Comparison of ENCODE assay signal across 7 mouse cellular contexts in genomic region chr14:75833546-75834250, GRCm38 (mm10). TPM values are rescaled to one million over a fixed set of nuclear protein-coding genes. Genes with fewer than 3 reads are reported as not detected.
DNase-seq lines count a peak whose midpoint lies in the region; ATAC-seq and TF ChIP-seq lines count a peak whose summit lies in the region.

No protein-coding gene starts in this region.

- H3K36me3 ChIP-seq in MEL (ENCODE audit: control insufficient read depth in 1 of 2, insufficient read depth in 2 of 2, low read length in 2 of 2), result peaks cover 0 to 35% of the 10 kb centered on the region in 2 experiments; a peak in 2 of 4 replicates
- no peaks in the 10 kb centered on the region for H3K36me3 ChIP-seq in embryonic facial prominence, embryonic 10.5 days (replicated peaks)
- H3K36me3 ChIP-seq in hindbrain, embryonic 11.5 days (ENCODE audit: control insufficient read depth, insufficient read depth, low read length), result no peaks in the 10 kb centered on the region
- H3K36me3 ChIP-seq in limb, embryonic 12.5 days, result no peaks in the 10 kb centered on the region
- no peaks in the 10 kb centered on the region for H3K36me3 ChIP-seq in midbrain, embryonic 12.5 days

- intact Hi-C loops in left cerebral cortex, postnatal 10 days (cut with DNase I), result no loop called here

- TF ChIP-seq EP300 in MEL (IDR thresholded peaks at IDR 0.05; ENCODE audit: low read depth in 1 of 2, low read length in 2 of 2), result peak; percentile 35 to 39; a peak in 1 of 4 replicates

- no peaks in the 10 kb centered on the region for H3K9me3 ChIP-seq in MEL (replicated peaks; ENCODE audit: insufficient read depth, low read length)
- H3K9me3 ChIP-seq in embryonic facial prominence, embryonic 10.5 days, result no peaks in the 10 kb centered on the region
- no peaks in the 10 kb centered on the region for H3K9me3 ChIP-seq in hindbrain, embryonic 11.5 days (ENCODE audit: control insufficient read depth, low read length)
- no peaks in the 10 kb centered on the region for H3K9me3 ChIP-seq in limb, embryonic 12.5 days
- H3K9me3 ChIP-seq in midbrain, embryonic 12.5 days, result no peaks in the 10 kb centered on the region

- DNase-seq in MEL (ENCODE audit: low read depth, low spot score), result no peak
- DNase-seq in embryonic facial prominence, embryonic 10.5 days (ENCODE audit: low spot score), result peak; percentile 79
- peak; percentile 43 for DNase-seq in hindbrain, embryonic 11.5 days (ENCODE audit: low spot score)
- no peak for DNase-seq in right cerebral cortex, adult 18-20 months
- DNase-seq in left cerebral cortex, postnatal 10 days (ENCODE audit: extremely low spot score in 1 of 2, low spot score in 2 of 2), result no peak

- no peak for TF ChIP-seq CTCF in MEL (IDR thresholded peaks at IDR 0.05 in 2 of 3, conservative IDR thresholded peaks at IDR 0.05 in 1 of 3; ENCODE audit: control insufficient read depth in 1 of 3, insufficient read depth in 1 of 3, low read depth in 2 of 3, low read length in 3 of 3, poor library complexity in 1 of 3, severe bottlenecking in 1 of 3)

- TF ChIP-seq RAD21 in MEL (IDR thresholded peaks at IDR 0.05; ENCODE audit: low read depth, low read length), result no peak

- H3K4me2 ChIP-seq in hindbrain, embryonic 11.5 days (replicated peaks; ENCODE audit: low read depth, low read length), result peak overlapping the region; percentile 64
- H3K4me2 ChIP-seq in limb, embryonic 12.5 days, result peak overlapping the region; percentile 82
- peak overlapping the region; percentile 90 for H3K4me2 ChIP-seq in midbrain, embryonic 12.5 days (replicated peaks)

- 8% methylated on average over 12 of the region's 12 CpGs for WGBS in embryonic facial prominence, embryonic 10.5 days
- WGBS in hindbrain, embryonic 11.5 days, result 7% methylated on average over 12 of the region's 12 CpGs
- WGBS in limb, embryonic 12.5 days, result 6% methylated on average over 12 of the region's 12 CpGs
- WGBS in midbrain, embryonic 12.5 days, result 5% methylated on average over 12 of the region's 12 CpGs

- peaks cover 9 to 33% of the 10 kb centered on the region in 2 experiments for H3K4me1 ChIP-seq in MEL (ENCODE audit: control insufficient read depth in 1 of 2, insufficient read depth in 2 of 2, low read length in 2 of 2)
- peaks cover 40% of the 10 kb centered on the region for H3K4me1 ChIP-seq in embryonic facial prominence, embryonic 10.5 days
- no peaks in the 10 kb centered on the region; the same call in 1 of the 2 replicates for H3K4me1 ChIP-seq in hindbrain, embryonic 11.5 days (replicated peaks; ENCODE audit: control insufficient read depth, insufficient read depth, low read length)
- peaks cover 33% of the 10 kb centered on the region for H3K4me1 ChIP-seq in limb, embryonic 12.5 days (replicated peaks)
- H3K4me1 ChIP-seq in midbrain, embryonic 12.5 days, result peaks cover 23% of the 10 kb centered on the region

- peak overlapping the region; percentile 83 for H3K9ac ChIP-seq in MEL (ENCODE audit: control insufficient read depth, low read depth, low read length, poor library complexity, severe bottlenecking)
- H3K9ac ChIP-seq in hindbrain, embryonic 11.5 days (ENCODE audit: low read depth, low read length), result peak overlapping the region; percentile 34; the same call in 1 of the 2 replicates
- peak overlapping the region; percentile 69 for H3K9ac ChIP-seq in limb, embryonic 12.5 days (replicated peaks)
- peak overlapping the region; percentile 21; the same call in 1 of the 2 replicates for H3K9ac ChIP-seq in midbrain, embryonic 12.5 days (replicated peaks)

- no peaks in the 10 kb centered on the region; the same call in 1 of the 2 replicates for H3K79me2 ChIP-seq in MEL (ENCODE audit: control insufficient read depth, insufficient read depth, low read length, poor library complexity)

- peak overlapping the region; percentile 91 for H3K27ac ChIP-seq in MEL (ENCODE audit: control insufficient read depth, low read depth, low read length)
- peak overlapping the region; percentile 95 for H3K27ac ChIP-seq in embryonic facial prominence, embryonic 10.5 days (replicated peaks)
- H3K27ac ChIP-seq in hindbrain, embryonic 11.5 days (ENCODE audit: low read depth, low read length), result peak overlapping the region; percentile 80
- H3K27ac ChIP-seq in limb, embryonic 12.5 days, result peak overlapping the region; percentile 98
- H3K27ac ChIP-seq in midbrain, embryonic 12.5 days (replicated peaks), result peak overlapping the region; percentile 82

- TF ChIP-seq POLR2A in MEL (IDR thresholded peaks at IDR 0.05; ENCODE audit: control insufficient read depth in 1 of 2, insufficient read depth in 1 of 2, low read depth in 1 of 2, low read length in 2 of 2, poor library complexity in 1 of 2), result no peak

- peak; percentile 26; the same call in 1 of the 2 replicates for ATAC-seq in hindbrain, embryonic 11.5 days (ENCODE audit: low FRiP score)
- ATAC-seq in limb, embryonic 12.5 days (ENCODE audit: insufficient number of reproducible peaks, insufficient read depth, low FRiP score, low TSS enrichment, low read depth), result peak; percentile 52; the same call in 1 of the 2 replicates
- ATAC-seq in midbrain, embryonic 12.5 days (ENCODE audit: low FRiP score, low read depth), result peak; percentile 61

- H3K4me3 ChIP-seq in MEL (ENCODE audit: control insufficient read depth in 1 of 2, insufficient read depth in 1 of 2, low read depth in 2 of 2, low read length in 2 of 2), result peak overlapping the region; percentile 57 to 66
- peak overlapping the region; percentile 61 for H3K4me3 ChIP-seq in embryonic facial prominence, embryonic 10.5 days
- H3K4me3 ChIP-seq in hindbrain, embryonic 11.5 days (ENCODE audit: low read depth, low read length), result peak overlapping the region; percentile 43
- H3K4me3 ChIP-seq in limb, embryonic 12.5 days (replicated peaks), result peak overlapping the region; percentile 48
- peak overlapping the region; percentile 43 for H3K4me3 ChIP-seq in midbrain, embryonic 12.5 days

- H3K27me3 ChIP-seq in MEL (ENCODE audit: control insufficient read depth in 1 of 2, insufficient read depth in 2 of 2, low read length in 2 of 2), result no peaks in the 10 kb centered on the region
- H3K27me3 ChIP-seq in embryonic facial prominence, embryonic 10.5 days (replicated peaks; ENCODE audit: low read depth, poor library complexity, severe bottlenecking), result peaks cover 5% of the 10 kb centered on the region
- peaks cover 3% of the 10 kb centered on the region; the same call in 1 of the 2 replicates for H3K27me3 ChIP-seq in hindbrain, embryonic 11.5 days (ENCODE audit: control insufficient read depth, insufficient read depth, low read length)
- no peaks in the 10 kb centered on the region for H3K27me3 ChIP-seq in limb, embryonic 12.5 days
- peaks cover 7% of the 10 kb centered on the region for H3K27me3 ChIP-seq in midbrain, embryonic 12.5 days

TF ChIP-seq in MEL, 35 proteins besides CTCF, POLR2A, EP300 and RAD21:
- TF ChIP-seq GATA1 (IDR thresholded peaks at IDR 0.05; ENCODE audit: low read depth, low read length) (no peak), MAZ (IDR thresholded peaks at IDR 0.05; ENCODE audit: low read depth, low read length) (peak; percentile 51; the same call in 1 of the 2 replicates), ELF1 (IDR thresholded peaks at IDR 0.05; ENCODE audit: low read depth, low read length) (peak; percentile 33; the same call in 1 of the 2 replicates), RCOR1 (IDR thresholded peaks at IDR 0.05; ENCODE audit: low read depth, low read length) (peak; percentile 79; the same call in 1 of the 2 replicates)

RNA-seq across cellular contexts. Expression of gene Tpt1, which starts 11.2 kb away (rescaled TPM):
- total RNA-seq in MEL (2012; rRNA removed), result 652 and 695 TPM in 2 replicates
- 1,000 to 10,000 TPM in 1 of 2 experiments, 100 to 1,000 TPM in 1; 817 to 1,342 TPM for polyA plus RNA-seq in MEL (2012; ENCODE audit: insufficient read depth in 1 of 2, insufficient read length in 2 of 2, low read depth in 1 of 2, low replicate concordance in 2 of 2, missing spikeins in 1 of 2)
- polyA plus RNA-seq in embryonic facial prominence, embryonic 10.5 days (2016; fragmentation: Nextera tagmentation; extraction: Ambion mirVana), result 832 and 862 TPM in 2 replicates
- polyA plus RNA-seq in hindbrain, embryonic 11.5 days (2014; fragmentation: Nextera tagmentation; extraction: Ambion mirVana), result 1,005 and 1,072 TPM in 2 replicates
- 994 and 1,047 TPM in 2 replicates for polyA plus RNA-seq in limb, embryonic 12.5 days (2016; fragmentation: Nextera tagmentation; extraction: Ambion mirVana)
- 921 and 956 TPM in 2 replicates for polyA plus RNA-seq in midbrain, embryonic 12.5 days (2016; fragmentation: Nextera tagmentation; extraction: Ambion mirVana)
- 1,000 to 10,000 TPM; 1,219 to 1,311 TPM for total RNA-seq in left cerebral cortex, postnatal 10 days (2021)

RNA-seq across cellular contexts. Expression of gene Slc25a30, which starts 46.9 kb away (rescaled TPM):
- 20.3 and 25.9 TPM in 2 replicates for total RNA-seq in MEL (2012; rRNA removed)
- polyA plus RNA-seq in MEL (2012; ENCODE audit: insufficient read depth in 1 of 2, insufficient read length in 2 of 2, low read depth in 1 of 2, low replicate concordance in 2 of 2, missing spikeins in 1 of 2), result 10 to 100 TPM in 1 of 2 experiments, not detected in 1; 24.0 TPM
- 7.0 and 7.1 TPM in 2 replicates for polyA plus RNA-seq in embryonic facial prominence, embryonic 10.5 days (2016; fragmentation: Nextera tagmentation; extraction: Ambion mirVana)
- 9.3 and 11.3 TPM in 2 replicates for polyA plus RNA-seq in hindbrain, embryonic 11.5 days (2014; fragmentation: Nextera tagmentation; extraction: Ambion mirVana)
- polyA plus RNA-seq in limb, embryonic 12.5 days (2016; fragmentation: Nextera tagmentation; extraction: Ambion mirVana), result 4.6 and 4.7 TPM in 2 replicates
- 7.5 and 8.3 TPM in 2 replicates for polyA plus RNA-seq in midbrain, embryonic 12.5 days (2016; fragmentation: Nextera tagmentation; extraction: Ambion mirVana)
- total RNA-seq in left cerebral cortex, postnatal 10 days (2021), result 10 to 100 TPM; 11.0 to 15.6 TPM

Comparison
In these comparisons a context has a peak if more than half of its experiments do, and no peak if none do; other contexts are left out.
1. DNase-seq: peak in embryonic facial prominence, embryonic 10.5 days (single experiment) and hindbrain, embryonic 11.5 days (single experiment); none in MEL (single experiment), right cerebral cortex, adult 18-20 months (single experiment) and left cerebral cortex, postnatal 10 days (0 of 2).
2. H3K9ac ChIP-seq: peak in every context shown above with its lines; median percentile 83 in MEL; 69 in limb, embryonic 12.5 days; 34 in hindbrain, embryonic 11.5 days; 21 in midbrain, embryonic 12.5 days.
3. Peak in every context shown above with its lines, with median percentiles within 50 percentile points of each other: H3K27ac ChIP-seq, H3K4me3 ChIP-seq, ATAC-seq and H3K4me2 ChIP-seq.